In genomic region chr17:83077737-83078600, GRCm38 (mm10) we compare ENCODE assay signal across 10 mouse cellular contexts.
DNase-seq lines count a peak whose midpoint lies in the region; ATAC-seq and TF ChIP-seq lines count a peak whose summit lies in the region.
"Had no signal": no experiment of that assay in that cellular context is flagged by ENCODE, and none has a peak within 500 bp of the region (broad histone marks: within the 10 kb centered on the region; RNA-seq: fewer than 3 reads in every experiment).

No protein-coding gene starts in this region.

- TF ChIP-seq POLR2A in thymus, adult 2 months (IDR thresholded peaks at IDR 0.05; ENCODE audit: control insufficient read depth, extremely low read depth, insufficient read depth, low read length, poor library complexity), result no peak

- no peaks in the 10 kb centered on the region for H3K36me3 ChIP-seq in kidney, embryonic 14.5 days (ENCODE audit: control insufficient read depth, insufficient read depth, low read length)
- H3K36me3 ChIP-seq in limb, embryonic 10.5 days, result 0 out of 2 replicates have a peak, but pooled peaks cover 4% of the 10 kb centered on the region
- H3K36me3 ChIP-seq in midbrain, embryonic 14.5 days (ENCODE audit: control insufficient read depth, insufficient read depth, low read length), result no peaks in the 10 kb centered on the region
- no peaks in the 10 kb centered on the region for H3K36me3 ChIP-seq in thymus, adult 2 months (ENCODE audit: control insufficient read depth, insufficient read depth, low read length)
- H3K36me3 ChIP-seq: G1E had no signal

- H3K27ac ChIP-seq in kidney, embryonic 14.5 days (ENCODE audit: low read depth, low read length), result peak overlapping the region; percentile 51; the same call in 1 of the 2 replicates
- peak overlapping the region; percentile 73 for H3K27ac ChIP-seq in limb, embryonic 10.5 days
- H3K27ac ChIP-seq in midbrain, embryonic 14.5 days (replicated peaks; ENCODE audit: low read depth, low read length), result no peak overlapping the region
- H3K27ac ChIP-seq in thymus, adult 2 months (ENCODE audit: control insufficient read depth, insufficient read depth, low read length), result no peak overlapping the region

- 42% methylated on average over 17 of the region's 17 CpGs for WGBS in kidney, embryonic 14.5 days
- WGBS in limb, embryonic 10.5 days, result 36% methylated on average over 17 of the region's 17 CpGs
- 28% methylated on average over 17 of the region's 17 CpGs for WGBS in midbrain, embryonic 14.5 days
- 56% methylated on average over 17 of the region's 17 CpGs for WGBS in thymus, adult 2 months

- H3K27me3 ChIP-seq in kidney, embryonic 14.5 days (ENCODE audit: control insufficient read depth, insufficient read depth, low read length), result no peaks in the 10 kb centered on the region
- peaks cover 58% of the 10 kb centered on the region for H3K27me3 ChIP-seq in limb, embryonic 10.5 days (ENCODE audit: low read depth, poor library complexity, severe bottlenecking)
- H3K27me3 ChIP-seq in midbrain, embryonic 14.5 days (ENCODE audit: control insufficient read depth, insufficient read depth, low read length), result peaks cover 9% of the 10 kb centered on the region; the same call in 1 of the 2 replicates
- H3K27me3 ChIP-seq in thymus, adult 2 months (ENCODE audit: control insufficient read depth, insufficient read depth, low read length), result no peaks in the 10 kb centered on the region; the same call in 1 of the 2 replicates

- H3K4me2 ChIP-seq in kidney, embryonic 14.5 days (replicated peaks; ENCODE audit: low read depth, low read length), result no peak overlapping the region; the same call in 1 of the 2 replicates
- no peak overlapping the region for H3K4me2 ChIP-seq in midbrain, embryonic 14.5 days (ENCODE audit: low read length)

- ATAC-seq in kidney, embryonic 14.5 days (ENCODE audit: low FRiP score, low TSS enrichment), result no peak
- ATAC-seq in midbrain, embryonic 14.5 days (ENCODE audit: low FRiP score, low TSS enrichment), result no peak
- ATAC-seq in activated CD4-positive, CD25-positive, alpha-beta regulatory T cell, adult 4 months, result no peak

- no peak overlapping the region for H3K4me3 ChIP-seq in kidney, embryonic 14.5 days (ENCODE audit: low read length)
- H3K4me3 ChIP-seq in limb, embryonic 10.5 days, result 0 out of 2 replicates have a peak overlapping the region, but pooled peaks have one; percentile 0
- H3K4me3 ChIP-seq in midbrain, embryonic 14.5 days (replicated peaks; ENCODE audit: low read depth, low read length), result no peak overlapping the region
- no peak overlapping the region for H3K4me3 ChIP-seq in thymus, adult 2 months (ENCODE audit: control insufficient read depth, insufficient read depth, low read length)

- H3K9me3 ChIP-seq in kidney, embryonic 14.5 days (ENCODE audit: control insufficient read depth, low read length), result 0 out of 2 replicates have a peak, but pooled peaks cover 2% of the 10 kb centered on the region
- H3K9me3 ChIP-seq in limb, embryonic 10.5 days (replicated peaks), result 0 out of 2 replicates have a peak, but pooled peaks cover 4% of the 10 kb centered on the region
- no peaks in the 10 kb centered on the region for H3K9me3 ChIP-seq in midbrain, embryonic 14.5 days (ENCODE audit: control insufficient read depth, low read length)

- no peak for TF ChIP-seq CTCF in thymus, adult 2 months (IDR thresholded peaks at IDR 0.05; ENCODE audit: borderline replicate concordance, control insufficient read depth, extremely low read depth, insufficient read depth, low read length, poor library complexity)

- peaks cover 22% of the 10 kb centered on the region for H3K4me1 ChIP-seq in kidney, embryonic 14.5 days (ENCODE audit: control insufficient read depth, insufficient read depth, low read length)
- H3K4me1 ChIP-seq in limb, embryonic 10.5 days, result peaks cover 42% of the 10 kb centered on the region
- peaks cover 5% of the 10 kb centered on the region; the same call in 1 of the 2 replicates for H3K4me1 ChIP-seq in midbrain, embryonic 14.5 days (ENCODE audit: control insufficient read depth, insufficient read depth, low read length)
- H3K4me1 ChIP-seq in thymus, adult 2 months (replicated peaks; ENCODE audit: control insufficient read depth, insufficient read depth, low read length), result no peaks in the 10 kb centered on the region; the same call in 1 of the 2 replicates

- intact Hi-C loops in left cerebral cortex, postnatal 36 days (cut with DNase I), result no loop called here

- DNase-seq in kidney, adult 11 months, result no peak
- DNase-seq in embryo, embryonic 10.5 days (ENCODE audit: low spot score), result peak; percentile 69
- DNase-seq in limb, embryonic 10.5 days (ENCODE audit: low spot score), result no peak
- peak; percentile 57 for DNase-seq in midbrain, embryonic 14.5 days
- no peak for DNase-seq in left cerebral cortex, postnatal 36 days (ENCODE audit: low spot score in 2 of 2)
- no peak for DNase-seq in thymus, adult 2 months
- DNase-seq: cerebellum, postnatal 36 days had no signal

- 0 out of 2 replicates have a peak overlapping the region, but pooled peaks have one; percentile 7 for H3K9ac ChIP-seq in kidney, embryonic 14.5 days (ENCODE audit: low read depth, low read length)
- H3K9ac ChIP-seq in midbrain, embryonic 14.5 days (replicated peaks; ENCODE audit: low read length), result no peak overlapping the region

Comparison
In these comparisons a context has a peak if more than half of its experiments do, and no peak if none do; other contexts are left out.
1. H3K27ac ChIP-seq: peak in kidney, embryonic 14.5 days (single experiment) and limb, embryonic 10.5 days (single experiment); none in midbrain, embryonic 14.5 days (single experiment) and thymus, adult 2 months (single experiment).
2. DNase-seq: peak in embryo, embryonic 10.5 days (single experiment) and midbrain, embryonic 14.5 days (single experiment); none in kidney, adult 11 months (single experiment), limb, embryonic 10.5 days (single experiment), left cerebral cortex, postnatal 36 days (0 of 2) and thymus, adult 2 months (single experiment).